ENCODE assay signal across 23 mouse cellular contexts in genomic region chr1:184873910-184874309, GRCm38 (mm10). TPM values are rescaled to one million over a fixed set of nuclear protein-coding genes. Genes with fewer than 3 reads are reported as not detected.
DNase-seq lines count a peak whose midpoint lies in the region; ATAC-seq and TF ChIP-seq lines count a peak whose summit lies in the region.
"Had no signal": no experiment of that assay in that cellular context is flagged by ENCODE, and none has a peak within 500 bp of the region (broad histone marks: within the 10 kb centered on the region; RNA-seq: fewer than 3 reads in every experiment).

No protein-coding gene starts in this region.

- no peak overlapping the region for H3K4me2 ChIP-seq in liver, postnatal 0 days (ENCODE audit: low read depth, low read length)
- H3K4me2 ChIP-seq in liver, embryonic 12.5 days: no peak overlapping the region
- H3K4me2 ChIP-seq: embryonic facial prominence, embryonic 13.5 days; forebrain, embryonic 12.5 days; hindbrain, embryonic 13.5 days had no signal

- H3K9ac ChIP-seq in liver, postnatal 0 days (replicated peaks): no peak overlapping the region
- no peak overlapping the region for H3K9ac ChIP-seq in liver, embryonic 12.5 days
- H3K9ac ChIP-seq: embryonic facial prominence, embryonic 13.5 days; forebrain, embryonic 12.5 days; hindbrain, embryonic 13.5 days had no signal

- no peak for TF ChIP-seq EP300 in liver, postnatal 0 days (IDR thresholded peaks at IDR 0.05; ENCODE audit: low read depth)

- peaks cover 58% of the 10 kb centered on the region for H3K4me1 ChIP-seq in kidney, adult 2 months (ENCODE audit: control insufficient read depth, insufficient read depth, low read length)
- H3K4me1 ChIP-seq in liver, postnatal 0 days (ENCODE audit: insufficient read depth): peaks cover 26% of the 10 kb centered on the region
- H3K4me1 ChIP-seq in liver, embryonic 12.5 days: peaks cover 22% of the 10 kb centered on the region; the same call in 1 of the 2 replicates
- H3K4me1 ChIP-seq: forebrain, embryonic 12.5 days; hindbrain, embryonic 13.5 days had no signal

- no peak for TF ChIP-seq CTCF in kidney, adult 2 months (conservative IDR thresholded peaks at IDR 0.05; ENCODE audit: insufficient read depth, insufficient read length, low read depth, low read length)
- no peak for TF ChIP-seq CTCF in liver, postnatal 0 days (IDR thresholded peaks at IDR 0.05; ENCODE audit: low read depth)

- peak; percentile 59 to 74 for DNase-seq in adrenal gland, adult (ENCODE audit: inconsistent age in 2 of 2, low spot score in 1 of 2)
- DNase-seq in adrenal gland, postnatal 4 days (ENCODE audit: low spot score in 2 of 2): no peak
- DNase-seq in kidney, adult 2 months: no peak
- no peak for DNase-seq in kidney, adult 18-20 months
- no peak for DNase-seq in liver, postnatal 0 days
- DNase-seq in heart, adult 9 months (ENCODE audit: low spot score in 2 of 2): no peak
- DNase-seq: B cell, adult 2 months; cerebellum, adult 18-20 months; cerebellum, adult 9-11 months; cerebellum, postnatal 36 days; gastrocnemius, postnatal 36 days; heart, postnatal 10 days; heart, postnatal 4 days had no signal

- no peaks in the 10 kb centered on the region; the same call in 1 of the 2 replicates for H3K36me3 ChIP-seq in kidney, adult 2 months (ENCODE audit: control insufficient read depth, insufficient read depth, low read length)
- H3K36me3 ChIP-seq in liver, postnatal 0 days (replicated peaks; ENCODE audit: insufficient read depth, low read length): 0 out of 2 replicates have a peak, but pooled peaks cover 6% of the 10 kb centered on the region
- no peaks in the 10 kb centered on the region for H3K36me3 ChIP-seq in liver, embryonic 12.5 days
- H3K36me3 ChIP-seq: embryonic facial prominence, embryonic 13.5 days; forebrain, embryonic 12.5 days; G1E; heart, embryonic 10.5 days; hindbrain, embryonic 13.5 days had no signal

- H3K4me3 ChIP-seq in kidney, adult 2 months (ENCODE audit: insufficient read depth, low read depth, low read length): no peak overlapping the region
- H3K4me3 ChIP-seq in liver, postnatal 0 days (ENCODE audit: low read depth, low read length): no peak overlapping the region
- H3K4me3 ChIP-seq in liver, embryonic 12.5 days: no peak overlapping the region
- H3K4me3 ChIP-seq: embryonic facial prominence, embryonic 13.5 days; forebrain, embryonic 12.5 days; heart, embryonic 10.5 days; hindbrain, embryonic 13.5 days had no signal

- no peaks in the 10 kb centered on the region for H3K9me3 ChIP-seq in liver, postnatal 0 days (ENCODE audit: low read length)
- H3K9me3 ChIP-seq in liver, embryonic 12.5 days (replicated peaks): no peaks in the 10 kb centered on the region
- H3K9me3 ChIP-seq: embryonic facial prominence, embryonic 13.5 days; forebrain, embryonic 12.5 days; G1E; heart, embryonic 10.5 days; hindbrain, embryonic 13.5 days had no signal

- WGBS in kidney, adult 2 months: 64% methylated on average over 11 of the region's 11 CpGs
- WGBS in liver, postnatal 0 days (ENCODE audit: insufficient replicate concordance): 62% methylated on average over 11 of the region's 11 CpGs
- 68% methylated on average over 11 of the region's 11 CpGs for WGBS in liver, embryonic 12.5 days (ENCODE audit: insufficient replicate concordance)

- H3K27me3 ChIP-seq in kidney, adult 2 months (replicated peaks; ENCODE audit: control insufficient read depth, insufficient read depth, low read length): no peaks in the 10 kb centered on the region
- H3K27me3 ChIP-seq in liver, postnatal 0 days (ENCODE audit: insufficient read depth, low read length): no peaks in the 10 kb centered on the region
- H3K27me3 ChIP-seq in liver, embryonic 12.5 days (replicated peaks): peaks cover 2% of the 10 kb centered on the region; the same call in 1 of the 2 replicates

- peak overlapping the region; percentile 33; the same call in 1 of the 2 replicates for H3K27ac ChIP-seq in kidney, adult 2 months (ENCODE audit: insufficient read depth, low read depth, low read length)
- H3K27ac ChIP-seq in liver, postnatal 0 days (ENCODE audit: low read depth): peak overlapping the region; percentile 57
- no peak overlapping the region; the same call in 1 of the 2 replicates for H3K27ac ChIP-seq in liver, embryonic 12.5 days
- H3K27ac ChIP-seq: embryonic facial prominence, embryonic 13.5 days; forebrain, embryonic 12.5 days; heart, embryonic 10.5 days; hindbrain, embryonic 13.5 days; hindbrain, postnatal 0 days had no signal

- TF ChIP-seq POLR2A in kidney, adult 2 months (IDR thresholded peaks at IDR 0.05; ENCODE audit: low read depth, low read length): no peak

- no peak for ATAC-seq in liver, postnatal 0 days
- ATAC-seq in liver, embryonic 12.5 days: no peak
- no peak for ATAC-seq in frontal cortex, adult (ENCODE audit: low TSS enrichment)
- ATAC-seq: CD4-positive, CD25-positive, alpha-beta regulatory T cell, adult 4 months; forebrain, embryonic 16.5 days; hindbrain, postnatal 0 days had no signal

RNA-seq across cellular contexts. Expression of gene C130074G19Rik, which starts 9.1 kb away (rescaled TPM):
- total RNA-seq in adrenal gland, postnatal 4 days (2021): 10 to 100 TPM; 31.8 to 32.5 TPM
- 83.3 and 113 TPM in 2 replicates for polyA plus RNA-seq in kidney, adult 2 months (2012; rRNA removed)
- polyA plus RNA-seq in liver, postnatal 0 days (2015; fragmentation: Nextera tagmentation; extraction: Ambion mirVana): 5.6 and 6.5 TPM in 2 replicates
- polyA plus RNA-seq in liver, embryonic 12.5 days (2016; fragmentation: Nextera tagmentation; extraction: Ambion mirVana): 1.2 and 1.3 TPM in 2 replicates
- total RNA-seq: G1E had no signal
- polyA plus RNA-seq: CD4-positive, CD25-positive, alpha-beta regulatory T cell, adult 4 months; G1E had no signal

RNA-seq across cellular contexts. Expression of gene Marc2, which starts 27.7 kb away (rescaled TPM):
- total RNA-seq in adrenal gland, postnatal 4 days (2021): 100 to 1,000 TPM; 259 to 308 TPM
- 257 and 403 TPM in 2 replicates for polyA plus RNA-seq in kidney, adult 2 months (2012; rRNA removed)
- polyA plus RNA-seq in liver, postnatal 0 days (2015; fragmentation: Nextera tagmentation; extraction: Ambion mirVana): 608 and 698 TPM in 2 replicates
- 171 and 178 TPM in 2 replicates for polyA plus RNA-seq in liver, embryonic 12.5 days (2016; fragmentation: Nextera tagmentation; extraction: Ambion mirVana)

Comparison
In these comparisons a context has a peak if more than half of its experiments do, and no peak if none do; other contexts are left out.
1. DNase-seq: peak in adrenal gland, adult (2 of 2); none in adrenal gland, postnatal 4 days (0 of 2), kidney, adult 2 months (single experiment), kidney, adult 18-20 months (single experiment), liver, postnatal 0 days (single experiment) and heart, adult 9 months (0 of 2).
2. RNA of gene C130074G19Rik, which starts 9.1 kb away (polyA plus RNA-seq): 83.3 to 113 TPM in kidney, adult 2 months; 5.6 to 6.5 TPM in liver, postnatal 0 days and 1.2 to 1.3 TPM in liver, embryonic 12.5 days; every median in the first group is over 10 times any median in the second.